ENCODE assay signal across 17 mouse cellular contexts in genomic region chr2:139179641-139180040, GRCm38 (mm10).
DNase-seq lines count a peak whose midpoint lies in the region.
"Had no signal": no experiment of that assay in that cellular context is flagged by ENCODE, and none has a peak within 500 bp of the region (broad histone marks: within the 10 kb centered on the region; RNA-seq: fewer than 3 reads in every experiment).

No protein-coding gene starts in this region.

- DNase-seq in layer of hippocampus, adult 11-12 months (ENCODE audit: low spot score), result peak; percentile 15
- no peak for DNase-seq in layer of hippocampus, postnatal 25 days (ENCODE audit: extremely low spot score in 1 of 2, low spot score in 1 of 2)
- peak; percentile 33 for DNase-seq in right cerebral cortex, postnatal 4 days
- no peak for DNase-seq in right cerebral cortex, adult 18-20 months
- peak; percentile 47 to 49 for DNase-seq in cerebellum, postnatal 14 days
- no peak for DNase-seq in gastrocnemius, adult 8-10 months (ENCODE audit: low spot score in 2 of 2)
- no peak for DNase-seq in spleen, adult 12 weeks (ENCODE audit: low spot score)
- DNase-seq: adrenal gland, adult 2 months; gastrocnemius, postnatal 14 days; heart, adult 18-20 months; heart, postnatal 14 days; kidney, adult 18-20 months; kidney, postnatal 4 days; lung, embryonic 14.5 days; midbrain, embryonic 14.5 days; thymus, adult 2 months; thymus, postnatal 4 days had no signal

Comparison
In these comparisons a context has a peak if more than half of its experiments do, and no peak if none do; other contexts are left out.
1. DNase-seq: peak in layer of hippocampus, adult 11-12 months (single experiment), right cerebral cortex, postnatal 4 days (single experiment) and cerebellum, postnatal 14 days (2 of 2); none in layer of hippocampus, postnatal 25 days (0 of 2), right cerebral cortex, adult 18-20 months (single experiment), gastrocnemius, adult 8-10 months (0 of 2) and spleen, adult 12 weeks (single experiment).